Mouse (Mus musculus) stomach, postnatal 0 days (tissue): ENCODE results near the gene Pick1. TPM values are rescaled to one million over a fixed set of nuclear protein-coding genes. Genes with fewer than 3 reads are reported as not detected.
"Not testable (repeated sequence)": the region's sequence is repeated elsewhere in the genome, so short reads cannot be mapped to it uniquely, and the experiment has no call there.

Source experiments
- ATAC-seq: fragments of 200-750 bp; cut with Nextera tagmentation; 2 replicates; pipeline ENCODE4 v1.8.0; 2017; ENCODE audit not compliant: low FRiP score, low TSS enrichment
- DNase-seq: peaks from one replicate; pipeline ENCODE4 v3.0.0-alpha.2; 2016; ENCODE audit warnings: low spot score
- H3K27ac ChIP-seq: fragments of 300-500 bp; sonication (generic); replicated peaks from 2 replicates; pipeline ENCODE4 v1.5.1; 2014; ENCODE audit warnings: mild to moderate bottlenecking, control low read depth
- H3K27me3 ChIP-seq: fragments of 300-500 bp; sonication (generic); 2 replicates; pipeline ENCODE4 v1.6.1; 2014; ENCODE audit warnings: low read length; ENCODE audit not compliant: control insufficient read depth, insufficient read depth
- H3K36me3 ChIP-seq: fragments of 300-500 bp; sonication (generic); 2 replicates; pipeline ENCODE4 v1.6.1; 2014; ENCODE audit warnings: low read length, mixed read lengths; ENCODE audit not compliant: control insufficient read depth, insufficient read depth
- H3K4me1 ChIP-seq: fragments of 300-500 bp; sonication (generic); replicated peaks from 2 replicates; pipeline ENCODE4 v1.6.1; 2014; ENCODE audit warnings: antibody characterized with exemption; ENCODE audit not compliant: control insufficient read depth, insufficient read depth
- H3K4me2 ChIP-seq: fragments of 300-500 bp; sonication (generic); replicated peaks from 2 replicates; pipeline ENCODE4 v1.6.1; 2014; ENCODE audit warnings: low read depth, mild to moderate bottlenecking, control low read depth, moderate library complexity
- H3K4me3 ChIP-seq: fragments of 300-500 bp; sonication (generic); 2 replicates; pipeline ENCODE4 v1.5.1; 2014; ENCODE audit warnings: low read depth, low read length, control low read depth
- H3K9ac ChIP-seq: fragments of 300-500 bp; sonication (generic); 2 replicates; pipeline ENCODE4 v1.6.1; 2014; ENCODE audit warnings: mild to moderate bottlenecking, low read length, control low read depth, mixed read lengths
- H3K9me3 ChIP-seq: fragments of 300-500 bp; sonication (generic); 2 replicates; pipeline ENCODE4 v1.6.1; 2016; ENCODE audit warnings: low read length; ENCODE audit not compliant: control insufficient read depth
- CTCF ChIP-seq: IDR thresholded peaks from 2 replicates; pipeline ENCODE4 v1.5.1; 2016; ENCODE audit warnings: antibody characterized with exemption, low read depth, mild to moderate bottlenecking, moderate library complexity
- EP300 ChIP-seq: optimal IDR thresholded peaks from 2 replicates; pipeline ENCODE3; 2016; ENCODE audit warnings: antibody characterized with exemption
- WGBS: fragments of 180-500 bp; shearing (Covaris S2); extraction: QIAGEN DNeasy Blood & Tissue Kit; methylation state at CpG from one replicate; pipeline ENCODE4 v1.1.7; 2014; 5-methylcytosine and 5-hydroxymethylcytosine counted together
- polyA plus RNA-seq: library from polyadenylated mRNA; unstranded; fragments of >200 nt; fragmentation: Nextera tagmentation; extraction: Ambion mirVana; gene quantifications from 2 replicates; pipeline ENCODE4 v1.2.1, GENCODE M21; 2015

Gene Pick1
- polyA plus RNA-seq, 1 experiment from 2014 or later = 26.7 TPM

DNA sequence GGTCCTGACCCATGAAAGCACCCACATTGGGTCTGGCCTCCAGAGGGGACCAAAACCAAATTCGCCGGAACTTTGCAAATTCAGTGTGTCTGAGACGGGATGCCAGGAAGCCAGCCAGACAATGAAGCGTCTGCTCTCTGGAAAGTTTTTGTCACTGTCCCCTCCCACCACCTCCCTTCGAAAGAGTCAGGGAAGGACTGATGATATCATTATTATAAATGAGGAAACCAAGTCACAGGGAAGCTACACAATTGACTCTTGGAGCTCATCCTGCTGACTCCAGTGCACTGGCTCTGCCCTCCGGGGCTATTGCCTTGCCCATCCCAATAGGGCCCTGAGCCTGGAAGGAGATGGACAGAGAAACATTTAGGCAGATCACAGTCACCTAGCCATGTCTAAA lies 15.4 kb upstream of the Pick1 start:
- no peaks in the 10 kb centered on the region for H3K9me3 ChIP-seq
- H3K4me2 ChIP-seq = no peak overlapping the region
- H3K27ac ChIP-seq = no peak overlapping the region
- DNase-seq = no peak
- 72% methylated on average over 6 of the region's 6 CpGs for WGBS
- H3K36me3 ChIP-seq = no peaks in the 10 kb centered on the region
- no peaks in the 10 kb centered on the region for H3K27me3 ChIP-seq
- no peak for ATAC-seq
- TF ChIP-seq CTCF = no peak
- no peak for TF ChIP-seq EP300
- H3K9ac ChIP-seq = no peak overlapping the region
- no peak overlapping the region for H3K4me3 ChIP-seq
- H3K4me1 ChIP-seq = no peaks in the 10 kb centered on the region

DNA sequence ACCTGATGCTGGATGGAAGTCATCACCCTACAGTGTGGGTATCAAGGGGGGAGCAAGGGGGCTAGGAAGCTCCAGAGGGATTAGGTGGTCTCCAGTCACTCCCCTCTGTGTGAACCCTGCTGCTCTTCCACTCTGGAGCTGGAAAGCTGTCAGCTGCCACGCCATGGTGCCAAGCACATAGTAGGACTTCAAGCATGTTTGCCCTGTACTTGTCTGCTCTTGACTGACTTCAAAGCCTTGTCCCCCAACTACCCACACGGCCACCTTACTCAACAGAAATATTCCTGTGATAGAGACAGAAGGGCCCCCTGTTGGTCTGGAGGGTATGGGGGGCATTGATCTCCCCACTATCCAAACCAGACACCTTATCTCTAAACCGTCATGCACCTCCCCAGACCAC lies 12.8 kb upstream of the Pick1 start:
- Histone ChIP-seq H3K9me3 (no peaks in the 10 kb centered on the region), H3K27ac (no peak overlapping the region), H3K4me2 (no peak overlapping the region), H3K4me3 (no peak overlapping the region), H3K27me3 (no peaks in the 10 kb centered on the region), H3K36me3 (no peaks in the 10 kb centered on the region), H3K9ac (no peak overlapping the region), H3K4me1 (no peaks in the 10 kb centered on the region)
- DNase-seq (no peak), ATAC-seq (no peak)
- no peak for TF ChIP-seq CTCF
- no peak for TF ChIP-seq EP300
- 49% methylated on average over 3 of the region's 3 CpGs for WGBS

DNA sequence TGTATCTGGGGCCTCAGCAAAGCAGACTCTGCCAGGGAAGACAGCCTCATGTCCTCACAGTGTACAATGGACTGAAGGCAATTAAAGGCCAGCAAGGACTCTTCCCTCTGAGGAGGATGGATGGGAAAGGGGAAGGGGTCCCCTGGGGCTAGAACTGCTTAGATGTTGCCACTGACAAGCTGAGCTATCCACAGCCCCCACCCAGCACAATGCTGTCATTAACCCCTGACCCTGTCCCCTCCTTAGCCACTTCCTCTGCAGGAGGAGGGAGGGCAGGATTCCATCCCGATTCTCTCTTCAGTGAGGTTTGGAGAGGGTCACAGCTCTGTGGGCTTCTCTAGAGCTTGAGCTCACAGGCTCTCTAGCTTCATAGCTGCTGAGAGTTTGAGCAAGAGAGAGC lies 9.4 kb upstream of the Pick1 start:
- ATAC-seq = no peak
- no peaks in the 10 kb centered on the region for H3K27me3 ChIP-seq
- TF ChIP-seq EP300 (no peak), CTCF (no peak)
- H3K4me1 ChIP-seq = no peaks in the 10 kb centered on the region
- H3K36me3 ChIP-seq = no peaks in the 10 kb centered on the region
- H3K4me3 ChIP-seq = no peak overlapping the region
- H3K9me3 ChIP-seq = no peaks in the 10 kb centered on the region
- H3K4me2 ChIP-seq = no peak overlapping the region
- H3K9ac ChIP-seq = no peak overlapping the region
- DNase-seq = no peak
- H3K27ac ChIP-seq = no peak overlapping the region
- 6% methylated on average over 1 of the region's 1 CpGs for WGBS

DNA sequence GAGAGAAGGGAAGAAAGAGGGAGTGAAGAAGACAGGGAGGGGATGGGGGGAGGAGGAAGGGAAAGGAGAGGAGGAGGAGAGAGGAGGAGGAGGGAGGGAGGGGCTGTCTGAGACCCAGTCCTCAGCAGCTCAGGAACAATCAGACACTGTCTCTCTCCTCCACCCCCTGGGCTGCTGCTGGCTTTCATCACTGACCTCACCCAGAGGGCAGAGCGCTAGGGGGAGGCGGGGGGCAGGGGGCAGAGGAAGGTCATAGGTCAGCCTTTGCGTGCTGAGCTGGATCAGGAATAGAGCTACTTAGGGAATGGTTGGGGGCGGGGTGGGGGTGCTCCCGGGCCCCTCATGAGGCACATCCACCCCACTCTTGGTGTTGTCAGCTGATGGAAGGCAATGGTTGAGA lies 5.3 kb upstream of the Pick1 start:
- WGBS = 13% methylated on average over 5 of the region's 5 CpGs
- Histone ChIP-seq H3K27ac (no peak overlapping the region), H3K4me2 (no peak overlapping the region)

DNA sequence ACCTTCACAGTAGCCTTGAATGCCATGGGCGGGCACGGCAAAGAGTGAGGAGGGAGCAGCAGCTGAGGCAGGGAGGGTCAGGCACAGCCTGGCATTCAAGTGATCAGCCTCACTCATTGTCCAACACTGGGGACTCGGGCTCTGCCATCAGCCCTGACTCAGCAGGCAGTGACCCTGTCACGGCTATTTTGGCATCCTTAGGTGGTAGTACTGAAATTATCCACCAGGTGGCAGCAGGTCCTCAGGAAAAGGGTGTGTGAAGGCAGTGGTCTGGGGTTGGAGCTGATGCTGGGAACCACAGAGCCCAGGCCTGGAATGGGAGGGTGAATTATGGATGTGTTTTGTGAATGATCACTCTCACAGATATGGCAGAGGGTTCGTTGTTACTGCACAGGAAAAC lies 4.3 kb upstream of the Pick1 start:
- WGBS = 15% methylated on average over 5 of the region's 5 CpGs
- no peak for TF ChIP-seq EP300
- peak; percentile 98 for TF ChIP-seq CTCF

More for the DNA sequence above, 5.3 kb upstream of the Pick1 start:
- Histone ChIP-seq H3K4me1 (no peaks in the 10 kb centered on the region), H3K9me3 (no peaks in the 10 kb centered on the region), H3K9ac (no peak overlapping the region), H3K4me3 (no peak overlapping the region), H3K36me3 (no peaks in the 10 kb centered on the region), H3K27me3 (no peaks in the 10 kb centered on the region)
- TF ChIP-seq CTCF = no peak
- no peak for TF ChIP-seq EP300
- no peak for DNase-seq
- no peak for ATAC-seq

DNA sequence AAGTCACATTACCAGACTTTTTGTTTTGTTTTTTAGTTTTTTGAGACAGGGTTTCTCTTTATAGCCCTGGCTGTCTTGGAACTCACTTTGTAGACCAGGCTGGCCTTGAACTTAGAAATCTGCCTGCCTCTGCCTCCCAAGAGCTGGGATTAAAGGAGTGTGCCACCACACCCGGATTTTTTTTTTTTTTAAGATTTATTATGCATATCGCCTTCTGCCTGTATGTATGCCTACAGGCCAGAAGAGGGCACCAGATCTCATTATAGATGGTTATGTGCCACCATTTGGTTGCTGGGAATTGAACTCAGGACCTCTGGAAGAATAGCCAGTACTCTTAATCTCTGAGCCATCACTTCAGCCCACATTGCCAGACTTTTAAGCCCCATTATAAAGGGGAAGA lies 3.2 kb upstream of the Pick1 start:
- not testable (repeated sequence) for H3K27ac ChIP-seq, DNase-seq, H3K36me3 ChIP-seq, H3K9ac ChIP-seq, H3K27me3 ChIP-seq, H3K9me3 ChIP-seq, ATAC-seq, H3K4me3 ChIP-seq, H3K4me2 ChIP-seq, H3K4me1 ChIP-seq
- WGBS = 57% methylated on average over 2 of the region's 2 CpGs
- peak; percentile 28; the same call in 1 of the 2 replicates for TF ChIP-seq CTCF

More for the DNA sequence above, 4.3 kb upstream of the Pick1 start:
- H3K9me3 ChIP-seq = no peaks in the 10 kb centered on the region
- H3K27me3 ChIP-seq = no peaks in the 10 kb centered on the region
- DNase-seq = peak; percentile 84
- no peaks in the 10 kb centered on the region for H3K36me3 ChIP-seq
- no peak overlapping the region for H3K4me2 ChIP-seq
- no peak overlapping the region for H3K27ac ChIP-seq
- no peak overlapping the region for H3K4me3 ChIP-seq
- peak; percentile 66 for ATAC-seq
- peaks cover 1% of the 10 kb centered on the region; the same call in 1 of the 2 replicates for H3K4me1 ChIP-seq
- H3K9ac ChIP-seq = no peak overlapping the region
